Mouse (Mus musculus) lung, adult 2 months (tissue): ENCODE data around the gene Nt5c.

Experiments used
- CTCF ChIP-seq: fragments of 200-500 bp; IDR thresholded peaks from 2 replicates; pipeline ENCODE4 v1.5.1; 2011; ENCODE audit warnings: mild to moderate bottlenecking, low read length, control low read depth; ENCODE audit not compliant: insufficient read depth
- POLR2A ChIP-seq: fragments of 200-500 bp; IDR thresholded peaks from 2 replicates; pipeline ENCODE4 v1.6.1; 2011; ENCODE audit warnings: low read depth, mild to moderate bottlenecking, control low read depth, low read length, borderline replicate concordance; ENCODE audit errors: extremely low read depth

- no peak for TF ChIP-seq CTCF
- no peak for TF ChIP-seq POLR2A
Measured at GRCm38 (mm10) chr11:115475758-115476237, 15.9 kb downstream of the Nt5c start.
